Mouse (Mus musculus) liver, embryonic 14.5 days (tissue): ENCODE results near the gene Cd9.

ENCODE experiments used
- CTCF ChIP-seq: IDR thresholded peaks from 2 replicates; pipeline ENCODE4 v1.5.1; 2016; ENCODE audit warnings: antibody characterized with exemption, low read depth, control low read depth
- EP300 ChIP-seq: IDR thresholded peaks from 2 replicates; pipeline ENCODE4 v1.6.1; 2016; ENCODE audit warnings: antibody characterized with exemption, low read depth

GRCm38 (mm10) chr6:125538469-125538868 lies 43.9 kb upstream of the Cd9 start:
- TF ChIP-seq CTCF (no peak), EP300 (no peak)
